Mouse (Mus musculus) thymus, adult 2 months (tissue): ENCODE results near the gene Gatb.

Experiments
- CTCF ChIP-seq: fragments of 200-500 bp; IDR thresholded peaks from 2 replicates; pipeline ENCODE4 v1.5.1; 2012; ENCODE audit warnings: mild to moderate bottlenecking, control low read depth, low read length, moderate library complexity, borderline replicate concordance; ENCODE audit not compliant: control insufficient read depth, poor library complexity, insufficient read depth; ENCODE audit errors: extremely low read depth
- POLR2A ChIP-seq: fragments of 200-500 bp; IDR thresholded peaks from 2 replicates; pipeline ENCODE4 v1.6.1; 2012; ENCODE audit warnings: mild to moderate bottlenecking, low read length, control low read depth, moderate library complexity; ENCODE audit not compliant: control insufficient read depth, poor library complexity, insufficient read depth; ENCODE audit errors: extremely low read depth

- TF ChIP-seq CTCF: no peak
- no peak for TF ChIP-seq POLR2A
These were observed 109.7 kb downstream of the Gatb start for GRCm38 (mm10) chr3:85683618-85684017.
